Mouse (Mus musculus) CH12.LX (cell line): ENCODE measurements at regions not wholly inside any gene's neighbourhood (a gene's known extent, or its start where the extent isn't known, plus 50 kb on each side); places are given as distances from the start of the nearest gene placed in this dataset.

Source experiments
- DNase-seq: peaks from one replicate; pipeline ENCODE4 v3.0.0-alpha.2; 2013; ENCODE audit errors: extremely low read depth
- H3K27ac ChIP-seq: 2 replicates; pipeline ENCODE4 v1.5.1; 2012; ENCODE audit warnings: low read depth, mild to moderate bottlenecking, control low read depth, moderate library complexity; ENCODE audit not compliant: insufficient read depth
- H3K27me3 ChIP-seq: replicated peaks from 2 replicates; pipeline ENCODE3; 2012; ENCODE audit warnings: inconsistent platforms
- H3K36me3 ChIP-seq, 2 experiments: replicated peaks in 1 of 2; 2 replicates each; pipeline versions ENCODE3 to v1.6.1; 2012; ENCODE audit warnings: inconsistent platforms in 1 of 2, low read length in 1 of 2, mild to moderate bottlenecking in 1 of 2, mixed read lengths in 1 of 2, moderate library complexity in 1 of 2; ENCODE audit not compliant: control insufficient read depth in 1 of 2, insufficient read depth in 1 of 2
- H3K4me1 ChIP-seq, 2 experiments: 2 replicates each; pipeline ENCODE4 v1.6.1; 2012; ENCODE audit warnings: inconsistent platforms in 1 of 2, moderate library complexity in 1 of 2; ENCODE audit not compliant: insufficient read depth in 2 of 2, control insufficient read depth in 1 of 2
- H3K4me2 ChIP-seq: 2 replicates; pipeline ENCODE4 v1.6.1; 2012; ENCODE audit warnings: low read depth, mild to moderate bottlenecking, control low read depth; ENCODE audit not compliant: poor library complexity, insufficient read depth, severe bottlenecking
- H3K4me3 ChIP-seq, 3 experiments: fragments of 150-350 bp in 1 of 3; sonication (generic) in 1 of 3; replicated peaks in 1 of 3; 2 replicates each; pipeline versions ENCODE3 to v1.5.1; 2011 to 2012; ENCODE audit warnings: low read depth in 2 of 3, low read length in 2 of 3, mild to moderate bottlenecking in 2 of 3, moderate library complexity in 2 of 3, control low read depth in 1 of 3, improper control_type of control experiment in 1 of 3, inconsistent platforms in 1 of 3, mixed read lengths in 1 of 3; ENCODE audit not compliant: poor library complexity in 1 of 3
- H3K79me2 ChIP-seq: replicated peaks from 2 replicates; pipeline ENCODE4 v1.6.1; 2012; ENCODE audit warnings: mild to moderate bottlenecking, moderate library complexity; ENCODE audit not compliant: control insufficient read depth, poor library complexity, insufficient read depth, severe bottlenecking; ENCODE audit errors: extremely low read depth
- H3K9ac ChIP-seq: 2 replicates; pipeline ENCODE4 v1.6.1; 2012; ENCODE audit warnings: low read depth, mild to moderate bottlenecking, control low read depth, moderate library complexity; ENCODE audit not compliant: insufficient read depth
- H3K9me3 ChIP-seq: replicated peaks from 2 replicates; pipeline ENCODE3; 2012; ENCODE audit warnings: low read length, inconsistent platforms, mixed read lengths
- CHD1 ChIP-seq: IDR thresholded peaks from 2 replicates; pipeline ENCODE4 v1.6.1; 2012; ENCODE audit warnings: low read depth, low read length, improper control_type of control experiment, inconsistent platforms
- E2F4 ChIP-seq: IDR thresholded peaks from 2 replicates; pipeline ENCODE4 v1.6.1; 2011; ENCODE audit warnings: low read depth, low read length, improper control_type of control experiment; ENCODE audit not compliant: insufficient replicate concordance
- ELF1 ChIP-seq: IDR thresholded peaks from 2 replicates; pipeline ENCODE4 v1.6.1; 2014; ENCODE audit warnings: low read depth, mild to moderate bottlenecking, inconsistent platforms, low read length, improper control_type of control experiment
- GABPA ChIP-seq: IDR thresholded peaks from 2 replicates; pipeline ENCODE4 v1.6.1; 2012; ENCODE audit warnings: low read depth, low read length, improper control_type of control experiment, inconsistent platforms; ENCODE audit not compliant: insufficient replicate concordance
- IRF4 ChIP-seq: IDR thresholded peaks from 2 replicates; pipeline ENCODE4 v1.6.1; 2014; ENCODE audit warnings: low read depth, mild to moderate bottlenecking, inconsistent platforms, low read length, improper control_type of control experiment
- JUND ChIP-seq: conservative IDR thresholded peaks from 2 replicates; pipeline ENCODE4 v1.6.1; 2011; ENCODE audit warnings: low read depth, low read length, improper control_type of control experiment
- MAX ChIP-seq: IDR thresholded peaks from 2 replicates; pipeline ENCODE4 v1.6.1; 2011; ENCODE audit warnings: low read length, improper control_type of control experiment
- MEF2A ChIP-seq: IDR thresholded peaks from 2 replicates; pipeline ENCODE4 v1.6.1; 2014; ENCODE audit warnings: low read depth, mild to moderate bottlenecking, inconsistent platforms, low read length, improper control_type of control experiment, borderline replicate concordance
- MYC ChIP-seq: IDR thresholded peaks from 2 replicates; pipeline ENCODE4 v1.6.1; 2011; ENCODE audit warnings: low read depth, mild to moderate bottlenecking, improper control_type of control experiment, low read length
- NELFE ChIP-seq: IDR thresholded peaks from 2 replicates; pipeline ENCODE4 v1.6.1; 2011; ENCODE audit warnings: low read depth, low read length, improper control_type of control experiment
- POLR2A ChIP-seq: IDR thresholded peaks from 2 replicates; pipeline ENCODE4 v1.6.1; 2011; ENCODE audit warnings: low read depth, mild to moderate bottlenecking, improper control_type of control experiment, low read length
- POLR2AphosphoS2 ChIP-seq: IDR thresholded peaks from 2 replicates; pipeline ENCODE4 v1.6.1; 2011; ENCODE audit warnings: low read depth, low read length, improper control_type of control experiment
- USF2 ChIP-seq: conservative IDR thresholded peaks from 2 replicates; pipeline ENCODE4 v1.6.1; 2011; ENCODE audit warnings: low read depth, low read length, improper control_type of control experiment
- ZKSCAN1 ChIP-seq: IDR thresholded peaks from 2 replicates; pipeline ENCODE4 v1.6.1; 2012; ENCODE audit warnings: low read depth, inconsistent platforms, low read length, improper control_type of control experiment, borderline replicate concordance
- ZMIZ1 ChIP-seq: IDR thresholded peaks from 2 replicates; pipeline ENCODE4 v1.6.1; 2012; ENCODE audit warnings: low read depth, mild to moderate bottlenecking, inconsistent platforms, low read length, improper control_type of control experiment
- dilution Hi-C: fragments of 300-500 bp; cut with MboI; formaldehyde crosslinking; loops from 2 replicates; pipeline ENCODE4 v1.14.3; 2020; ENCODE audit warnings: low sequenced_read_pairs; ENCODE audit not compliant: extremely low pct_unique_long_range_greater_than_20kb, extremely low pct_ligation_motif_present
- in situ Hi-C: fragments of 300-500 bp; cut with MboI; formaldehyde crosslinking; loops from 3 replicates; pipeline ENCODE4 v1.14.3; 2019; ENCODE audit warnings: low sequenced_read_pairs, low pct_ligation_motif_present, low pct_unique_long_range_greater_than_20kb, mixed read lengths

DNA sequence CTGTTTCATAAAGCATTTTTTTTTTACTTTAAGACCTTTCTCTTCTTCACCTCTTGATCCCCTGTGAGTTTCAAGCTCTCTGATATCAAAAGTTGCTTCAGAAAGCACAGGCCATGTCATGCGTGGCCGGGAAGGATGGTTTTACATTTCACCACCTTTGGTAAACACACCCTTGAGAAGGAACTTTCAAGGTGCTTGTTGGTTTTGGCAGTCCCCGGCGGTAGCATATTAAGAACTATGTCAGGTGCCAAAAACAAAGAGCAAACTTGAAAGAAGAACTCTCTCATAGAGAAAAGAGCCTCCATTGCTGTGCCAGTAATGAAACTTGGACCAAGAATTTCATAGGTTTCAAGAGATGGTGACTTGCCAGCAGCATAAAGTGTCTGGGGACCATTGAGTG is 72.4 kb upstream of the Gnas start:
- no peak for TF ChIP-seq JUND
- TF ChIP-seq MYC: no peak
- no peak for TF ChIP-seq GABPA
- no peak for TF ChIP-seq NELFE
- TF ChIP-seq IRF4: no peak
- TF ChIP-seq, all 38 proteins: peak for 0
- Histone ChIP-seq H3K4me3 (no peak overlapping the region), H3K4me1 (no peaks in the 10 kb centered on the region), H3K27me3 (peaks cover 76% of the 10 kb centered on the region), H3K4me2 (no peak overlapping the region), H3K36me3 (no peaks in the 10 kb centered on the region), H3K9ac (no peak overlapping the region), H3K27ac (no peak overlapping the region), H3K9me3 (no peaks in the 10 kb centered on the region), H3K79me2 (no peaks in the 10 kb centered on the region)
- dilution Hi-C loops (no loop called here), in situ Hi-C loops (no loop called here)
- DNase-seq: no peak

DNA sequence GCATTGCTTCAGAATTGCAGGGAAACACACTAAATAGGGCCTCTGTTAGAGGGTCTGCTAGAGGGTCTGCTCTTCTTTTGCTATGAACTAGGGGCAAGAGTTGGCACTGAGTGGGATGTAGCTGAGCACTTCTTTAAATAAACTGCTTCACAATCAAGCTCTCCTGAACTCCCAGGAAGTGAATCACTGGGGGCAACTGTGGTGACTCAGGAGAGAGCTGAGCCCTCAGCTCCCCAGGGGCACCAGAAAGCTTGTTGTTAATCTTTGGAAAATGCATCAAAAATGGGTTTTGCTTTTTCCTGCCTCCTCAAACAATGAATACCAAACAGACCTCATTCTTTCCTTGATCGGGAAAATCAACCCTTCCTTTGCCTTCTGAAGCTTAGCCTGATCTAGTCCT is 57.5 kb upstream of the Gnas start:
- Histone ChIP-seq H3K4me1 (no peaks in the 10 kb centered on the region), H3K9me3 (no peaks in the 10 kb centered on the region), H3K36me3 (no peaks in the 10 kb centered on the region), H3K4me3 (no peak overlapping the region), H3K4me2 (no peak overlapping the region), H3K27me3 (peaks cover 83% of the 10 kb centered on the region), H3K79me2 (no peaks in the 10 kb centered on the region), H3K27ac (no peak overlapping the region), H3K9ac (no peak overlapping the region)
- DNase-seq: no peak
- dilution Hi-C loops: no loop called here
- in situ Hi-C loops: no loop called here
- TF ChIP-seq CHD1 (no peak), ELF1 (no peak), USF2 (no peak), POLR2AphosphoS2 (no peak), MEF2A (no peak), MYC (no peak), ZKSCAN1 (no peak), POLR2A (no peak), JUND (no peak), MAX (no peak), E2F4 (no peak), ZMIZ1 (no peak)
